8 mouse cellular contexts compared by ENCODE assay signal in the genomic region with DNA sequence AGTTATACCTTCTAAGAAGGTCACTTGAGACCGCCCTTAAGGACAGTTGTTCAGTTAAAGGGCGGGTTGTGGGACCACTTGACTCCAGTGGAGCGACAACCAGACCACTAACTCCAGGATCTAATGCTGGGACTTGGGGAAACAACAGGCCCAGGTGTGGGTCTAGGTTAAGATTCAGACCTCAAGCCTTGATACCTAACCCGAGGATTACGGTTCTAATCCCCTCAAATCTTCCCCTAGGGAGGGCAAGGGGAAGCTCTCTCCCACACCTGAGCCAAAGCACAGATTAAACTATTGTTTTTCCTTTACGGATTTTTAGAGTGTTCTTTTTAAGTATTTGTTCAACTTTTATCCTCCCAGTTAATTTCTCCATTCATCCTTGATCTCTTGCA. TPM values are rescaled to one million over a fixed set of nuclear protein-coding genes. Genes with fewer than 3 reads are reported as not detected.
DNase-seq lines count a peak whose midpoint lies in the region; ATAC-seq and TF ChIP-seq lines count a peak whose summit lies in the region.

No protein-coding gene starts in this region.

- no peaks in the 10 kb centered on the region for H3K4me1 ChIP-seq in kidney, postnatal 0 days (replicated peaks; ENCODE audit: insufficient read depth, low read length)
- peaks cover 21% of the 10 kb centered on the region for H3K4me1 ChIP-seq in embryonic facial prominence, embryonic 10.5 days
- H3K4me1 ChIP-seq in hindbrain, embryonic 16.5 days (ENCODE audit: control insufficient read depth, insufficient read depth, low read depth, low read length), result peaks cover 6% of the 10 kb centered on the region; the same call in 1 of the 2 replicates
- H3K4me1 ChIP-seq in midbrain, embryonic 16.5 days (ENCODE audit: control insufficient read depth, insufficient read depth, low read length), result peaks cover 5% of the 10 kb centered on the region; the same call in 1 of the 2 replicates

- 32% methylated on average over 6 of the region's 6 CpGs for WGBS in kidney, postnatal 0 days
- WGBS in embryonic facial prominence, embryonic 10.5 days, result 27% methylated on average over 6 of the region's 6 CpGs
- WGBS in hindbrain, embryonic 16.5 days, result 31% methylated on average over 6 of the region's 6 CpGs
- 21% methylated on average over 6 of the region's 6 CpGs for WGBS in midbrain, embryonic 16.5 days

- H3K9ac ChIP-seq in kidney, postnatal 0 days (ENCODE audit: low read depth, low read length), result peak overlapping the region; percentile 35; the same call in 1 of the 2 replicates
- H3K9ac ChIP-seq in hindbrain, embryonic 16.5 days (ENCODE audit: low read depth, low read length), result peak overlapping the region; percentile 54
- 0 out of 2 replicates have a peak overlapping the region, but pooled peaks have one; percentile 1 for H3K9ac ChIP-seq in midbrain, embryonic 16.5 days (ENCODE audit: low read depth, low read length)

- TF ChIP-seq CTCF in kidney, postnatal 0 days (IDR thresholded peaks at IDR 0.05; ENCODE audit: low read depth), result no peak

- no peak overlapping the region for H3K27ac ChIP-seq in kidney, postnatal 0 days
- H3K27ac ChIP-seq in embryonic facial prominence, embryonic 10.5 days (replicated peaks), result peak overlapping the region; percentile 44
- H3K27ac ChIP-seq in hindbrain, embryonic 16.5 days (ENCODE audit: low read depth, low read length), result no peak overlapping the region
- no peak overlapping the region for H3K27ac ChIP-seq in midbrain, embryonic 16.5 days (ENCODE audit: low read length)

- no peaks in the 10 kb centered on the region for H3K36me3 ChIP-seq in kidney, postnatal 0 days (ENCODE audit: insufficient read depth, low read length)
- no peaks in the 10 kb centered on the region; the same call in 1 of the 2 replicates for H3K36me3 ChIP-seq in embryonic facial prominence, embryonic 10.5 days (replicated peaks)
- no peaks in the 10 kb centered on the region for H3K36me3 ChIP-seq in hindbrain, embryonic 16.5 days (ENCODE audit: control insufficient read depth, insufficient read depth, low read length)
- H3K36me3 ChIP-seq in midbrain, embryonic 16.5 days (ENCODE audit: control insufficient read depth, insufficient read depth, low read length), result no peaks in the 10 kb centered on the region

- no peaks in the 10 kb centered on the region for H3K9me3 ChIP-seq in kidney, postnatal 0 days (replicated peaks; ENCODE audit: low read length)
- no peaks in the 10 kb centered on the region for H3K9me3 ChIP-seq in embryonic facial prominence, embryonic 10.5 days
- no peaks in the 10 kb centered on the region for H3K9me3 ChIP-seq in hindbrain, embryonic 16.5 days (ENCODE audit: control insufficient read depth, low read length)
- no peaks in the 10 kb centered on the region for H3K9me3 ChIP-seq in midbrain, embryonic 16.5 days (replicated peaks; ENCODE audit: control insufficient read depth, low read length, poor library complexity, severe bottlenecking)

- H3K27me3 ChIP-seq in kidney, postnatal 0 days (ENCODE audit: insufficient read depth, low read length), result no peaks in the 10 kb centered on the region
- peaks cover 6% of the 10 kb centered on the region for H3K27me3 ChIP-seq in embryonic facial prominence, embryonic 10.5 days (replicated peaks; ENCODE audit: low read depth, poor library complexity, severe bottlenecking)
- no peaks in the 10 kb centered on the region for H3K27me3 ChIP-seq in hindbrain, embryonic 16.5 days (replicated peaks; ENCODE audit: control insufficient read depth, insufficient read depth, low read length)
- no peaks in the 10 kb centered on the region for H3K27me3 ChIP-seq in midbrain, embryonic 16.5 days (ENCODE audit: control insufficient read depth, insufficient read depth, low read depth, low read length)

- H3K4me3 ChIP-seq in kidney, postnatal 0 days (replicated peaks; ENCODE audit: low read depth, low read length), result peak overlapping the region; percentile 39
- H3K4me3 ChIP-seq in embryonic facial prominence, embryonic 10.5 days, result peak overlapping the region; percentile 63
- peak overlapping the region; percentile 46 for H3K4me3 ChIP-seq in hindbrain, embryonic 16.5 days (ENCODE audit: low read length)
- peak overlapping the region; percentile 43 for H3K4me3 ChIP-seq in midbrain, embryonic 16.5 days (ENCODE audit: low read depth, low read length)

- no peak for ATAC-seq in kidney, postnatal 0 days (replicated peaks; ENCODE audit: low FRiP score, low read depth)
- ATAC-seq in hindbrain, embryonic 16.5 days, result no peak
- ATAC-seq in midbrain, embryonic 16.5 days, result 0 out of 2 replicates have a peak, but pooled peaks have one; percentile 2

- H3K4me2 ChIP-seq in kidney, postnatal 0 days (ENCODE audit: low read length), result peak overlapping the region; percentile 68
- H3K4me2 ChIP-seq in hindbrain, embryonic 16.5 days (ENCODE audit: low read length), result peak overlapping the region; percentile 73
- peak overlapping the region; percentile 75 for H3K4me2 ChIP-seq in midbrain, embryonic 16.5 days (ENCODE audit: low read length)

- DNase-seq in kidney, postnatal 0 days (ENCODE audit: low spot score), result no peak
- DNase-seq in kidney, adult 11 months, result no peak
- DNase-seq in embryonic facial prominence, embryonic 10.5 days (ENCODE audit: low spot score), result no peak
- DNase-seq in c-Kit-positive CD71-positive TER-119-positive erythroid progenitor cells, embryonic 14.5 days (ENCODE audit: low spot score), result no peak
- DNase-seq in embryo, embryonic 11 days, result no peak
- no peak for DNase-seq in urinary bladder, adult 2 months (ENCODE audit: low spot score)

RNA-seq across cellular contexts. Expression of a gene that starts 0.9 kb away (rescaled TPM):
- polyA plus RNA-seq in kidney, postnatal 0 days (2015; fragmentation: Nextera tagmentation; extraction: Ambion mirVana), result 55.6 and 58.3 TPM in 2 replicates
- 87.7 and 93.0 TPM in 2 replicates for polyA plus RNA-seq in embryonic facial prominence, embryonic 10.5 days (2016; fragmentation: Nextera tagmentation; extraction: Ambion mirVana)
- polyA plus RNA-seq in hindbrain, embryonic 16.5 days (2015; fragmentation: Nextera tagmentation; extraction: Ambion mirVana), result 30.0 and 36.9 TPM in 2 replicates
- polyA plus RNA-seq in midbrain, embryonic 16.5 days (2015; fragmentation: Nextera tagmentation; extraction: Ambion mirVana), result 23.3 and 24.8 TPM in 2 replicates
- polyA plus RNA-seq in urinary bladder, adult 2 months (2012; rRNA removed), result 31.8 and 39.0 TPM in 2 replicates

RNA-seq across cellular contexts. Expression of a gene that starts 6.1 kb away (rescaled TPM):
- 11.1 and 11.5 TPM in 2 replicates for polyA plus RNA-seq in kidney, postnatal 0 days (2015; fragmentation: Nextera tagmentation; extraction: Ambion mirVana)
- polyA plus RNA-seq in embryonic facial prominence, embryonic 10.5 days (2016; fragmentation: Nextera tagmentation; extraction: Ambion mirVana), result 2.4 and 2.7 TPM in 2 replicates
- polyA plus RNA-seq in hindbrain, embryonic 16.5 days (2015; fragmentation: Nextera tagmentation; extraction: Ambion mirVana), result 2.3 and 3.4 TPM in 2 replicates
- 1.4 and 1.6 TPM in 2 replicates for polyA plus RNA-seq in midbrain, embryonic 16.5 days (2015; fragmentation: Nextera tagmentation; extraction: Ambion mirVana)
- 27.3 and 32.4 TPM in 2 replicates for polyA plus RNA-seq in urinary bladder, adult 2 months (2012; rRNA removed)

RNA-seq across cellular contexts. Expression of a gene that starts 16.8 kb away (rescaled TPM):
- 8.9 and 11.3 TPM in 2 replicates for polyA plus RNA-seq in kidney, postnatal 0 days (2015; fragmentation: Nextera tagmentation; extraction: Ambion mirVana)
- 8.9 and 9.2 TPM in 2 replicates for polyA plus RNA-seq in embryonic facial prominence, embryonic 10.5 days (2016; fragmentation: Nextera tagmentation; extraction: Ambion mirVana)
- 27.2 and 33.9 TPM in 2 replicates for polyA plus RNA-seq in hindbrain, embryonic 16.5 days (2015; fragmentation: Nextera tagmentation; extraction: Ambion mirVana)
- polyA plus RNA-seq in midbrain, embryonic 16.5 days (2015; fragmentation: Nextera tagmentation; extraction: Ambion mirVana), result 27.7 and 30.5 TPM in 2 replicates
- 7.9 and 10.6 TPM in 2 replicates for polyA plus RNA-seq in urinary bladder, adult 2 months (2012; rRNA removed)

RNA-seq across cellular contexts. Expression of a gene that starts 34.2 kb away (rescaled TPM):
- 20.9 and 23.3 TPM in 2 replicates for polyA plus RNA-seq in kidney, postnatal 0 days (2015; fragmentation: Nextera tagmentation; extraction: Ambion mirVana)
- 70.1 and 71.9 TPM in 2 replicates for polyA plus RNA-seq in embryonic facial prominence, embryonic 10.5 days (2016; fragmentation: Nextera tagmentation; extraction: Ambion mirVana)
- 12.9 and 16.4 TPM in 2 replicates for polyA plus RNA-seq in hindbrain, embryonic 16.5 days (2015; fragmentation: Nextera tagmentation; extraction: Ambion mirVana)
- 15.8 and 16.8 TPM in 2 replicates for polyA plus RNA-seq in midbrain, embryonic 16.5 days (2015; fragmentation: Nextera tagmentation; extraction: Ambion mirVana)
- polyA plus RNA-seq in urinary bladder, adult 2 months (2012; rRNA removed), result 9.3 and 11.1 TPM in 2 replicates

RNA-seq across cellular contexts. Expression of a gene that starts 41.7 kb away (rescaled TPM):
- polyA plus RNA-seq in kidney, postnatal 0 days (2015; fragmentation: Nextera tagmentation; extraction: Ambion mirVana), result 27.6 and 27.7 TPM in 2 replicates
- polyA plus RNA-seq in embryonic facial prominence, embryonic 10.5 days (2016; fragmentation: Nextera tagmentation; extraction: Ambion mirVana), result 100 and 103 TPM in 2 replicates
- polyA plus RNA-seq in hindbrain, embryonic 16.5 days (2015; fragmentation: Nextera tagmentation; extraction: Ambion mirVana), result 62.9 and 66.0 TPM in 2 replicates
- polyA plus RNA-seq in midbrain, embryonic 16.5 days (2015; fragmentation: Nextera tagmentation; extraction: Ambion mirVana), result 66.5 and 67.0 TPM in 2 replicates
- polyA plus RNA-seq in urinary bladder, adult 2 months (2012; rRNA removed), result 26.3 and 29.0 TPM in 2 replicates

Comparison
In these comparisons a context has a peak if more than half of its experiments do, and no peak if none do; other contexts are left out.
1. H3K9ac ChIP-seq: peak in every context shown above with its lines; median percentile 54 in hindbrain, embryonic 16.5 days; 35 in kidney, postnatal 0 days; 1 in midbrain, embryonic 16.5 days.